Mouse (Mus musculus): ENCODE data around the gene Cyp4f16. TPM values are rescaled to one million over a fixed set of nuclear protein-coding genes. Genes with fewer than 3 reads are reported as not detected.
"Not testable (repeated sequence)": the region's sequence is repeated elsewhere in the genome, so short reads cannot be mapped to it uniquely, and the experiment has no call there.

The Cyp4f16 gene
- total RNA-seq, 1 experiment from 2014 or later, result 9.6 TPM

DNA sequence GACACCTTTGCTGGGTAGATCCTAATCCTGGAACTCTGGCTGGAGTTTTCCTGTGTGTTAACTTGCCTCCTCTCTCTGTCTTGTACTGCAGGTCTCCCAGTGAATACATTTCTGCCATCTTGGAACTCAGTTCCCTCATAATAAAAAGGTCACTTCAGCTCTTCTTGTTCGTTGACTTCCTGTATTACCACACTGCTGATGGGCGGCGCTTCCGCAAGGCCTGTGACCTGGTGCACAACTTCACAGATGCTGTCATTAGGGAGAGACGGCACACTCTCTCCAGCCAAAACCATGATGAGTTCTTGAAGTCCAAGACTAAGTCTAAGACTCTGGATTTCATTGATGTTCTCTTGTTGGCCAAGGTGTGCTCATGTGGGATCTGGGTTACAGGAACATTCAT, 8.4 kb downstream of the Cyp4f16 start:
- ATAC-seq (replicated peaks; ENCODE audit: low read depth, poor library complexity, severe bottlenecking), result not testable (repeated sequence)

DNA sequence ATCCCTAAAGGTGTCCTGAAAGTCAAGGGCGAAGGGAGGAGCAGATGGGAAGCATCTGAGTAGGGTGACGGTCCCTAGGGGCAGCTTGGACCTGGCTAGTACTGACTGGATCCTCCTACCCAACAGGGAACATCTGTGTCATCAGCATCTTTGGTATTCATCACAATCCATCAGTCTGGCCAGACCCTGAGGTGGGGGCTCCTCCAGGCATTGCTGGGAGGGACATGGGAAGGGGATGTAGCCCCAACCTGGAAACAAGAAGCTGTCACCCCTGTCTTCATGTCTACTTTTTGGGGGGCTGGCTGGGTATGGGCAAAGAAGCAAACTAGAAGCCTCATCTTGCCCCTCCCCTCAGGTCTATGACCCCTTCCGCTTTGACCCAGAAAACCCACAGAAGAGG, 14.0 kb downstream of the Cyp4f16 start:
- not testable (repeated sequence) for ATAC-seq (replicated peaks; ENCODE audit: low read depth, poor library complexity, severe bottlenecking)

DNA sequence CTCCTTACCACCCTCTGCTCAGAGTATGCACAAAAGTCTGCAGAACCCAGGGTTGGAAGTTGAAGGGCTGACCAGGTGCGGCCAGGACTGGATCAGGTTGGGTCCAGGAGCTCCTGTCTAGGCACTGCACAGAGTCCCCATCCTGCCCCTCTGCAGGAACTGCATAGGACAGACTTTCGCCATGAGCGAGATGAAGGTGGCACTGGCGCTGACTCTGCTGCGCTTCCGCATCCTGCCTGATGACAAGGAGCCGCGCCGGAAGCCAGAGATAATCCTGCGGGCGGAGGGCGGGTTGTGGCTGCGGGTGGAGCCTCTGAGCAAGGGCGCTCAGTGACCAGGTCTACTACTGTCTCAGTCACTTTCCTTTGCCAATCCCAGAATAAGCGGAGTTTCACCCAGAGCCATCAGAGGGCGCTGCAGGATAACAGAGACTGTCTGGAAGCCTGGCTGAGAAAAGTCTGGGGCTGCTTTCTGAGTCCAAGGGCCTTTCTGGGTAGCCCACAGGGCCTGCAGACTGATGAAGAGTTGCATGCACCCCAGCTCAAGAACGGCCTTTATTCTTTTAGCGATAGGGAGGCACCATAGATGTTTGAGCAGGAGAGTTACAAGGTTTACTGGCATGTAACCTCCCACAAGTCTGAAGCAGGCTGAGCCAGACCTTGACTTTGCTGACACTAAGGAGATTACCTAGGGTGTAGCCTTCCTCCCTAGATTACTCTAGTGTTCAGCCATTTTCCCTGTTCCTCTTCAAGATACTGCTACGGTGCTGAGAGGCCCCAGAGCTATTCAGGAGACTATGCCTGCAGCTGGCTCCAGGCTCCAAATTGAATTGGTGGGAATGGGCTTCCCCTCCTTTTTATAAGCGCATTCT, 14.8 kb downstream of the Cyp4f16 start:
- ATAC-seq (replicated peaks; ENCODE audit: low read depth, poor library complexity, severe bottlenecking), result peak; percentile 99

DNA sequence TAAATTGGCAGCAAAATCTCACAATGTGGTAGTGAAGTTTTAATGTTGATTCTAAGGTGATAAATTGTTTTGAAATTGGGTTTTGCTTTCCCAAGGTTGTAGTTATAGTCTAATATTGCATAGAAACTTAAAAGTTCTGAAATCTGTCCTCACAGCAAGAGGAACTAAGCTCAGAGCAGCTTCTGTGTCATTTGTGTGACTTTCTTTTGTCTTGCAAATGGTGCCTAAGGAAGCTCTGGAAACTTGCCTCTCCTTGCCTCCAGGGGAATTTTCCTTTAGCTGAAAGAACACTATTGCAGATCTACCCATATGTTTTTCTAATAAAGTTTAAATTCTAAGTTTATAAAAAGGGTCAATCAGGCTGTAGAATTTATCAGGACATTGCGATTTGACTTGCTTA, 16.7 kb downstream of the Cyp4f16 start:
- ATAC-seq (replicated peaks; ENCODE audit: low read depth, poor library complexity, severe bottlenecking), result not testable (repeated sequence)

DNA sequence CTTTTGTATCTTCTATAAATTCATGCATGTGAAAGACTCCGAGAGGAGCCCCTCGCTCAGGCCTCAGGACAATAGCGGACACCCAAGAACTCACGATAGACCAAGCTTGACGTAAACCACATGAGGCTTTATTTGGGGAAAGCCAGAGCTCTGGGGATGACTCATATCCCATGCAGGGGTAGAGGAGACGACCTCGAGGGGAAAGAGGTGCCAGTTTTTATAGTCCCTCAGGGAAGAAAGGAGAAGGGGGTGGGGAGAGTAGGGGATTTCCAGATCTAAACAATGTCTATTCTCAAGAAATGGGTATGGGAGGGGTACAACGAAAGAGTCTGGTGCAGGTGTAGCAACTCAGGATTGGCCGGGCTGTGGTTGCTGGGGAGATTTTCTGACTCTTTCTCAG, 18.0 kb downstream of the Cyp4f16 start:
- not testable (repeated sequence) for ATAC-seq (replicated peaks; ENCODE audit: low read depth, poor library complexity, severe bottlenecking)

DNA sequence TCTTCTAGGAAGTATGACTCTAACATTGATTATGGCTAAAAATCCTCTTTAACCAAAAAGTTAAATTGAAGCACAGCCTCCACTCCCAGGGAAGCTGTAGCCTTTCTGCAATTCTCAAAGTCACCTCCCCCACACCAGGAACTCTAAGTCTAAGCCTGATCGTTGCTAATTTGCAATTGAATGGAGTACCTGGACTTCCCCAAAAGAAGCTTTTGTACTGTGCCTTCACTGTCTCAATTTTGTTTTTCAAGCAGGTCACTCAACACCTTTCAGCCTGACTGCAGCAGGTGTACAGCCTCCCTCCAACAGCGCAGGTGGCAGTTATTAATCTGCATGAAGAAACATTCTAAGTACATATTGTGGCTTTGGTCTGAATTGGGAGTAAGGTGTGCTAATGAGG, 26.9 kb downstream of the Cyp4f16 start:
- not testable (repeated sequence) for ATAC-seq (replicated peaks; ENCODE audit: low read depth, poor library complexity, severe bottlenecking)

DNA sequence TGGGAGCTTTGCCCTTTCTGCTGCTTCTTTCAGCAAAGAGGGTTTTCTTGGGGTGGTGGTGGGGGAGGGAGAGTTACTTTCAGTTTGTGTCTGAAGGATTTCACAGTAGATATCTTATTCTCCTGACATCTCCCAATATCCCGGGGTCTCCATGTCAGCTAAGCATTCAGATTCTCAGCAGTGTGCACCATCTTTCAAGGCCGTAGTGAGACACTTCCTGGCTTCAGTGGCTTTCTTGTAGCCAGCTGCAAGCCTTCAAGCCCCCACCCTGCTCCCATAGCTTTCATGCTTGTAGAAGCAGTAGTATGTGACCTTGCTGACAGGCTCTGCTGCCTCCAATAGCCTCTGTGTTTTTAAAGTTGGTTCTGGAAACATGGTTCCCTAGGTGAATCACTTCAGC, 36.9 kb downstream of the Cyp4f16 start:
- ATAC-seq (replicated peaks; ENCODE audit: low read depth, poor library complexity, severe bottlenecking), result not testable (repeated sequence)

DNA sequence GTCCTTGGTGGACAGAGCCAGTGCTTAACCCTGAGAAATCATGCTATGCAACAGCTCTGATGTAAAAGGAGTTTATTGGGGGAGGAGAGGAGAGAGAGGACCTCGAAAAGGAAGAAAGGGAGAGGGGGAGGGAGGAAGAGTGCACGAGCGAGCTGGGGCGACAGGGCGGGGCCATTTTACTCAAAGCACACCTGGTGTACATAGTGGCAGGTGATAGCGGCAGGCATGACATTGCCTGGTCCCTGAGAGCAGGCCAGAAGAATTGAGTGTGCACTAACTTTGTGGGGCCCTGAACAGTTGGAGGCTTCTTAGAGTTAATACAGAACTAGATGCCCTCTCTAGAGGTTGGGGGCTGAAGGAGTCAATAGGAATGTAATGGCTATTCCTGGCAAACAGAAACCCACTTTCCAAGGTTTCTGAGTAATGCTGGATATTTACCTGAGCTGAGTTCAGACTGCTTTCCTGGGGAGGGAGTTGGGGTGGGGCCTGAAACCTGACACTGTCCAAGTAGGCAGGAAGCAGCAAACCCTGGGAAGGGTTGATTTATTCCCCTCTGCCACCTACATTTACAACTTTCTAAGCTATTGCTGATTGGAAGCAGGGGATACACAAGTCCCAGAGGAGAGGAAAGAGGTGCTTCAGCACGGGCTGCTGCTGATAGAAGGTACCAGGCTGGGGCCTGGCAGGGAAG, 41.3 kb downstream of the Cyp4f16 start:
- ATAC-seq (replicated peaks; ENCODE audit: low read depth, poor library complexity, severe bottlenecking), result no peak

DNA sequence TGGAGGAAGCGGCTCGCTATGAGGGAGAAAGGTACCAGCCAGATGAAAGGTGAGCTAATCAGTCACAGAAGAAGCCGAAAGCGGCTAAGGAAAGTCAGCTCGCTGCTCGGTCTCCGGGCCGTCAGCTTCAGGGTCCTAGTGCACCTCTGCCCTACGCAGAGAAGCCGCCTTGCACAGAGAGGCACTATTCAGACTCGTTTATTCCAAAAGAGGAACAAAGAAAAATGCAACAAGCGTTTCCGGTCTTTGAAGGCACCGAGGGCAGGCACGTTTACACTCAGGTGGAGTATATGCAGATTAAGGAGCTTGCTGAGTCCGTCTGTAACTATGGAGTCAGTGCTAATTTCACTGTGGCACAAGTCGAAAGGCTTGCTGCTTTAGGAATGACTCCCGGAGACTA, 60.1 kb downstream of the Cyp4f16 start:
- no peak for ATAC-seq (replicated peaks; ENCODE audit: low read depth, poor library complexity, severe bottlenecking)

Other genes starting within 250 kb of the Cyp4f16 start
- gene Akap8, start 215.3 kb upstream of the Cyp4f16 start, total RNA-seq (2017), result 146 and 161 TPM in 2 replicates
- 87.8 and 101 TPM in 2 replicates for gene Akap8l, start 186.0 kb upstream of the Cyp4f16 start, total RNA-seq (2017)
- 13.2 and 15.7 TPM in 2 replicates for gene Wiz, start 147.1 kb upstream of the Cyp4f16 start, total RNA-seq (2017)
- gene Rasal3, start 133.0 kb upstream of the Cyp4f16 start, total RNA-seq (2017), result 29.6 and 34.9 TPM in 2 replicates
- gene Pglyrp2, start 112.4 kb upstream of the Cyp4f16 start, total RNA-seq (2017), result 4.5 and 7.1 TPM in 2 replicates
- 0.73 and 4.2 TPM in 2 replicates for gene Cyp4f39, start 83.8 kb upstream of the Cyp4f16 start, total RNA-seq (2017)
- 0.50 and 2.0 TPM in 2 replicates for gene Cyp4f17, start 30.5 kb upstream of the Cyp4f16 start, total RNA-seq (2017)
- not detected in 2 replicates for gene Cyp4f37, start 84.8 kb downstream of the Cyp4f16 start, total RNA-seq (2017)
- not detected in 2 replicates for gene Cyp4f40, start 122.3 kb downstream of the Cyp4f16 start, total RNA-seq (2017)
- not detected in 2 replicates for gene Cyp4f15, start 149.1 kb downstream of the Cyp4f16 start, total RNA-seq (2017)

All from common myeloid progenitor, adult 5-6 weeks (primary cell).